Mouse (Mus musculus) thymus, adult 2 months (tissue): ENCODE measurements around the gene Gpr55.

Experiments
- CTCF ChIP-seq: fragments of 200-500 bp; IDR thresholded peaks from 2 replicates; pipeline ENCODE4 v1.5.1; 2012; ENCODE audit warnings: mild to moderate bottlenecking, control low read depth, low read length, moderate library complexity, borderline replicate concordance; ENCODE audit not compliant: control insufficient read depth, poor library complexity, insufficient read depth; ENCODE audit errors: extremely low read depth
- POLR2A ChIP-seq: fragments of 200-500 bp; IDR thresholded peaks from 2 replicates; pipeline ENCODE4 v1.6.1; 2012; ENCODE audit warnings: mild to moderate bottlenecking, low read length, control low read depth, moderate library complexity; ENCODE audit not compliant: control insufficient read depth, poor library complexity, insufficient read depth; ENCODE audit errors: extremely low read depth

DNA sequence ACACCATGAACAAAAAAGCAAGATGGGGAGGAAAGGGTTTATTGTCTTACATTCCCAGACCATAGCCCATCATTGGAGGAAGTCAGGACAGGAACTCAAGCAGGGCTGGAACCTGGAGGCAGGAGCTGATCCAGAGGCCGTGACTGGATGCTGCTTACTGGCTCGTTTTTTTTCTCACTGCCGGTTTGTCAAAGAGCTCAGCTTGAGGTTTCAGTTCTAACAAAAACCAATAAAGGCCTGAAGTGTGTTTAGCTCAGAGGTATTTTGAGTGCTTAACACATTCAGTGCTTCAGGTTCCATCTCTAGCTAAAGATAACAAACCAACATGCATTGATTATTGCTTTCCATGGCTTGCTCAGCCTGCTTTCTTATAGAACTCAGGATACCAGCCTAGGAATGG, 11.5 kb upstream of the Gpr55 start:
- TF ChIP-seq POLR2A (no peak), CTCF (no peak)
